Mouse (Mus musculus) cerebellum, adult 18-20 months (tissue): ENCODE results near the gene Sstr2.

Source experiments
- DNase-seq, 2 experiments: peaks; one replicate each; pipeline ENCODE4 v3.0.0; 2021

Gene Sstr2

GRCm38 (mm10) chr11:113618672-113619419, at the start of gene Sstr2:
Sstr2 (plus strand) TSS chr11:113619342.
- DNase-seq = peak; percentile 62 to 75

GRCm38 (mm10) chr11:113571616-113572015, 47.5 kb upstream of the Sstr2 start:
- DNase-seq = no peak

GRCm38 (mm10) chr11:113572641-113573040, 46.5 kb upstream of the Sstr2 start:
- DNase-seq = no peak

- DNase-seq = no peak
Measured at GRCm38 (mm10) chr11:113577221-113577620, 41.9 kb upstream of the Sstr2 start.

- no peak for DNase-seq
Measured at GRCm38 (mm10) chr11:113583879-113584661, 35.1 kb upstream of the Sstr2 start.

GRCm38 (mm10) chr11:113586423-113586822, 32.7 kb upstream of the Sstr2 start:
- DNase-seq = no peak

- DNase-seq = no peak
Measured at GRCm38 (mm10) chr11:113588936-113589335, 30.2 kb upstream of the Sstr2 start.

GRCm38 (mm10) chr11:113595144-113595543, 24.0 kb upstream of the Sstr2 start:
- no peak for DNase-seq

- no peak for DNase-seq
Measured at GRCm38 (mm10) chr11:113597632-113598031, 21.5 kb upstream of the Sstr2 start.

GRCm38 (mm10) chr11:113600526-113601245, 18.5 kb upstream of the Sstr2 start:
- DNase-seq = peak; percentile 35 to 49

- no peak for DNase-seq
Measured at GRCm38 (mm10) chr11:113601616-113602343, 17.4 kb upstream of the Sstr2 start.

GRCm38 (mm10) chr11:113607556-113607955, 11.6 kb upstream of the Sstr2 start:
- DNase-seq = no peak

GRCm38 (mm10) chr11:113609581-113609980, 9.6 kb upstream of the Sstr2 start:
- no peak for DNase-seq

- no peak for DNase-seq
Measured at GRCm38 (mm10) chr11:113610266-113610665, 8.9 kb upstream of the Sstr2 start.

GRCm38 (mm10) chr11:113611112-113611646, 8.0 kb upstream of the Sstr2 start:
- DNase-seq = no peak

GRCm38 (mm10) chr11:113611664-113612611, 7.2 kb upstream of the Sstr2 start:
- peak; percentile 29 to 46 for DNase-seq

- DNase-seq = no peak
Measured at GRCm38 (mm10) chr11:113614476-113614875, 4.7 kb upstream of the Sstr2 start.

- DNase-seq = peak; percentile 42 to 64
Measured at GRCm38 (mm10) chr11:113617132-113617911, 1.8 kb upstream of the Sstr2 start.

GRCm38 (mm10) chr11:113618303-113618671, 855 bp upstream of the Sstr2 start:
- no peak for DNase-seq

GRCm38 (mm10) chr11:113619420-113620080, 408 bp downstream of the Sstr2 start:
- DNase-seq = no peak
